Mouse (Mus musculus) midbrain, embryonic 12.5 days (tissue): ENCODE measurements at regions not wholly inside any gene's neighbourhood (a gene's known extent, or its start where the extent isn't known, plus 50 kb on each side); places are given as distances from the start of the nearest gene placed in this dataset.

ENCODE experiments used
- ATAC-seq: fragments of 200-750 bp; cut with Nextera tagmentation; 2 replicates; pipeline ENCODE4 v1.8.0; 2017; ENCODE audit warnings: low read depth, moderate TSS enrichment, moderate library complexity; ENCODE audit not compliant: low FRiP score
- H3K27ac ChIP-seq: fragments of 300-500 bp; sonication (generic); replicated peaks from 2 replicates; pipeline ENCODE4 v1.5.1; 2016; ENCODE audit warnings: mild to moderate bottlenecking
- H3K27me3 ChIP-seq: fragments of 300-500 bp; sonication (generic); 2 replicates; pipeline ENCODE4 v1.6.1; 2016; ENCODE audit warnings: mild to moderate bottlenecking
- H3K36me3 ChIP-seq: fragments of 300-500 bp; sonication (generic); 2 replicates; pipeline ENCODE4 v1.6.1; 2016
- H3K4me1 ChIP-seq: fragments of 300-500 bp; sonication (generic); 2 replicates; pipeline ENCODE4 v1.6.1; 2016
- H3K4me2 ChIP-seq: fragments of 300-500 bp; sonication (generic); replicated peaks from 2 replicates; pipeline ENCODE4 v1.6.1; 2016; ENCODE audit warnings: mild to moderate bottlenecking, moderate library complexity
- H3K4me3 ChIP-seq: fragments of 300-500 bp; sonication (generic); 2 replicates; pipeline ENCODE4 v1.5.1; 2016; ENCODE audit warnings: mild to moderate bottlenecking
- H3K9ac ChIP-seq: fragments of 300-500 bp; sonication (generic); replicated peaks from 2 replicates; pipeline ENCODE4 v1.6.1; 2016; ENCODE audit warnings: mild to moderate bottlenecking, moderate library complexity
- H3K9me3 ChIP-seq: fragments of 300-500 bp; sonication (generic); 2 replicates; pipeline ENCODE4 v1.6.1; 2016; ENCODE audit warnings: mild to moderate bottlenecking
- WGBS: fragments of 180-500 bp; shearing (Covaris S2); methylation state at CpG from one replicate; pipeline ENCODE4 v1.1.7; 2016; 5-methylcytosine and 5-hydroxymethylcytosine counted together

- H3K27me3 ChIP-seq, result no peaks in the 10 kb centered on the region
- H3K4me3 ChIP-seq, result no peak overlapping the region
- no peak overlapping the region for H3K4me2 ChIP-seq
- 82% methylated on average over 6 of the region's 6 CpGs for WGBS
- no peak overlapping the region for H3K9ac ChIP-seq
- no peak overlapping the region for H3K27ac ChIP-seq
- H3K36me3 ChIP-seq, result no peaks in the 10 kb centered on the region
- H3K4me1 ChIP-seq, result 0 out of 2 replicates have a peak, but pooled peaks cover 6% of the 10 kb centered on the region
- H3K9me3 ChIP-seq, result no peaks in the 10 kb centered on the region
- ATAC-seq, result no peak
These were observed 51.3 kb upstream of the Mki67 start for GRCm38 (mm10) chr7:135767493-135767892.

GRCm38 (mm10) chr7:135768064-135768463, 51.9 kb upstream of the Mki67 start:
- Histone ChIP-seq H3K9ac (no peak overlapping the region), H3K27ac (no peak overlapping the region), H3K36me3 (no peaks in the 10 kb centered on the region), H3K4me2 (no peak overlapping the region), H3K4me3 (no peak overlapping the region), H3K9me3 (no peaks in the 10 kb centered on the region), H3K27me3 (no peaks in the 10 kb centered on the region), H3K4me1 (0 out of 2 replicates have a peak, but pooled peaks cover 6% of the 10 kb centered on the region)
- ATAC-seq, result no peak
- WGBS, result 87% methylated on average over 11 of the region's 11 CpGs

GRCm38 (mm10) chr7:135768592-135768991, 52.4 kb upstream of the Mki67 start:
- no peak overlapping the region for H3K9ac ChIP-seq

GRCm38 (mm10) chr7:135769082-135769673, 53.0 kb upstream of the Mki67 start:
- Histone ChIP-seq H3K36me3 (no peaks in the 10 kb centered on the region), H3K4me2 (no peak overlapping the region), H3K4me1 (0 out of 2 replicates have a peak, but pooled peaks cover 6% of the 10 kb centered on the region), H3K4me3 (no peak overlapping the region), H3K9ac (no peak overlapping the region), H3K9me3 (no peaks in the 10 kb centered on the region), H3K27ac (no peak overlapping the region), H3K27me3 (no peaks in the 10 kb centered on the region)
- no peak for ATAC-seq
- WGBS, result 78% methylated on average over 21 of the region's 21 CpGs

More at GRCm38 (mm10) chr7:135768592-135768991, 52.4 kb upstream of the Mki67 start:
- Histone ChIP-seq H3K27me3 (no peaks in the 10 kb centered on the region), H3K4me1 (0 out of 2 replicates have a peak, but pooled peaks cover 6% of the 10 kb centered on the region), H3K36me3 (no peaks in the 10 kb centered on the region), H3K4me2 (no peak overlapping the region), H3K27ac (no peak overlapping the region), H3K4me3 (no peak overlapping the region), H3K9me3 (no peaks in the 10 kb centered on the region)
- 9% methylated on average over 3 of the region's 3 CpGs for WGBS
- no peak for ATAC-seq

- Histone ChIP-seq H3K9me3 (no peaks in the 10 kb centered on the region), H3K27me3 (no peaks in the 10 kb centered on the region), H3K27ac (no peak overlapping the region), H3K36me3 (no peaks in the 10 kb centered on the region), H3K4me2 (no peak overlapping the region), H3K4me3 (no peak overlapping the region), H3K9ac (no peak overlapping the region), H3K4me1 (0 out of 2 replicates have a peak, but pooled peaks cover 6% of the 10 kb centered on the region)
- WGBS, result 59% methylated on average over 6 of the region's 6 CpGs
- ATAC-seq, result no peak
These were observed 53.9 kb upstream of the Mki67 start for GRCm38 (mm10) chr7:135770051-135770450.

GRCm38 (mm10) chr7:135775832-135776433, 59.8 kb upstream of the Mki67 start:
- WGBS, result 83% methylated on average over 7 of the region's 7 CpGs
- Histone ChIP-seq H3K36me3 (no peaks in the 10 kb centered on the region), H3K4me3 (no peak overlapping the region), H3K4me1 (no peaks in the 10 kb centered on the region), H3K27ac (no peak overlapping the region), H3K27me3 (no peaks in the 10 kb centered on the region), H3K9ac (no peak overlapping the region), H3K4me2 (no peak overlapping the region), H3K9me3 (no peaks in the 10 kb centered on the region)
- ATAC-seq, result no peak

GRCm38 (mm10) chr7:135790167-135790566, 74.0 kb upstream of the Mki67 start:
- peaks cover 14% of the 10 kb centered on the region for H3K4me1 ChIP-seq
- no peak overlapping the region for H3K4me2 ChIP-seq
- H3K36me3 ChIP-seq, result no peaks in the 10 kb centered on the region
- no peak for ATAC-seq
- WGBS, result 70% methylated on average over 1 of the region's 1 CpGs
- no peak overlapping the region for H3K27ac ChIP-seq
- no peaks in the 10 kb centered on the region for H3K27me3 ChIP-seq
- no peak overlapping the region for H3K4me3 ChIP-seq
- no peaks in the 10 kb centered on the region for H3K9me3 ChIP-seq
- no peak overlapping the region for H3K9ac ChIP-seq

- no peak overlapping the region for H3K27ac ChIP-seq
- H3K36me3 ChIP-seq, result no peaks in the 10 kb centered on the region
- 0 out of 2 replicates have a peak, but pooled peaks have one; percentile 34 for ATAC-seq
- H3K4me1 ChIP-seq, result peaks cover 17% of the 10 kb centered on the region
- no peak overlapping the region for H3K9ac ChIP-seq
- H3K27me3 ChIP-seq, result no peaks in the 10 kb centered on the region
- 3% methylated on average over 3 of the region's 3 CpGs for WGBS
- H3K4me3 ChIP-seq, result no peak overlapping the region
- no peak overlapping the region for H3K4me2 ChIP-seq
- H3K9me3 ChIP-seq, result no peaks in the 10 kb centered on the region
These were observed 74.8 kb upstream of the Mki67 start for GRCm38 (mm10) chr7:135790978-135791377.

- Histone ChIP-seq H3K9ac (no peak overlapping the region), H3K36me3 (no peaks in the 10 kb centered on the region), H3K9me3 (no peaks in the 10 kb centered on the region), H3K27me3 (no peaks in the 10 kb centered on the region), H3K27ac (no peak overlapping the region), H3K4me2 (no peak overlapping the region), H3K4me3 (no peak overlapping the region), H3K4me1 (peaks cover 17% of the 10 kb centered on the region)
- no peak for ATAC-seq
- WGBS, result 75% methylated on average over 6 of the region's 6 CpGs
These were observed 76.0 kb upstream of the Mki67 start for GRCm38 (mm10) chr7:135791953-135792690.

- Histone ChIP-seq H3K9ac (no peak overlapping the region), H3K36me3 (no peaks in the 10 kb centered on the region), H3K27me3 (no peaks in the 10 kb centered on the region), H3K4me3 (no peak overlapping the region), H3K4me1 (peaks cover 17% of the 10 kb centered on the region), H3K9me3 (no peaks in the 10 kb centered on the region), H3K27ac (no peak overlapping the region), H3K4me2 (no peak overlapping the region)
- no peak for ATAC-seq
- 39% methylated on average over 8 of the region's 8 CpGs for WGBS
These were observed 76.8 kb upstream of the Mki67 start for GRCm38 (mm10) chr7:135792918-135793317.

GRCm38 (mm10) chr7:135794238-135794637, 78.1 kb upstream of the Mki67 start:
- Histone ChIP-seq H3K4me2 (no peak overlapping the region), H3K27ac (no peak overlapping the region), H3K4me1 (peaks cover 23% of the 10 kb centered on the region), H3K36me3 (no peaks in the 10 kb centered on the region), H3K27me3 (no peaks in the 10 kb centered on the region), H3K4me3 (no peak overlapping the region), H3K9ac (no peak overlapping the region), H3K9me3 (no peaks in the 10 kb centered on the region)
- 32% methylated on average over 7 of the region's 7 CpGs for WGBS
- ATAC-seq, result no peak

- 48% methylated on average over 2 of the region's 2 CpGs for WGBS
- no peak overlapping the region for H3K27ac ChIP-seq
- H3K4me2 ChIP-seq, result no peak overlapping the region
- H3K36me3 ChIP-seq, result no peaks in the 10 kb centered on the region
- H3K27me3 ChIP-seq, result no peaks in the 10 kb centered on the region
- no peak overlapping the region for H3K4me3 ChIP-seq
- H3K4me1 ChIP-seq, result peaks cover 23% of the 10 kb centered on the region
- H3K9ac ChIP-seq, result no peak overlapping the region
- ATAC-seq, result no peak
- H3K9me3 ChIP-seq, result no peaks in the 10 kb centered on the region
These were observed 78.5 kb upstream of the Mki67 start for GRCm38 (mm10) chr7:135794679-135795078.
